Mouse (Mus musculus) liver, embryonic 11.5 days (tissue): ENCODE measurements around the gene Zfp101. TPM values are rescaled to one million over a fixed set of nuclear protein-coding genes. Genes with fewer than 3 reads are reported as not detected.
A peak's percentile ranks its signal among the peaks of the same experiment; 100 is the strongest.

Experiments
- ATAC-seq: fragments of 200-750 bp; cut with Nextera tagmentation; replicated peaks from 2 replicates; pipeline ENCODE4 v1.8.0; 2017; ENCODE audit warnings: moderate number of reproducible peaks, mild to moderate bottlenecking, moderate TSS enrichment, moderate library complexity; ENCODE audit not compliant: low FRiP score
- DNase-seq: peaks from one replicate; pipeline ENCODE4 v3.0.0-alpha.2; 2017; ENCODE audit warnings: low spot score
- H3K27ac ChIP-seq: fragments of 300-500 bp; sonication (generic); 2 replicates; pipeline ENCODE4 v1.5.1; 2014; ENCODE audit warnings: mild to moderate bottlenecking, low read depth, low read length, control low read depth
- H3K27me3 ChIP-seq: fragments of 300-500 bp; sonication (generic); replicated peaks from 2 replicates; pipeline ENCODE4 v1.6.1; 2014; ENCODE audit warnings: low read length, mixed read lengths; ENCODE audit not compliant: control insufficient read depth, insufficient read depth
- H3K36me3 ChIP-seq: fragments of 300-500 bp; sonication (generic); 2 replicates; pipeline ENCODE4 v1.6.1; 2014; ENCODE audit warnings: mild to moderate bottlenecking, low read length, moderate library complexity, mixed read lengths; ENCODE audit not compliant: control insufficient read depth, insufficient read depth
- H3K4me1 ChIP-seq: fragments of 300-500 bp; sonication (generic); replicated peaks from 2 replicates; pipeline ENCODE4 v1.6.1; 2014; ENCODE audit warnings: low read length, mixed read lengths; ENCODE audit not compliant: control insufficient read depth, insufficient read depth
- H3K4me2 ChIP-seq: fragments of 300-500 bp; sonication (generic); 2 replicates; pipeline ENCODE4 v1.6.1; 2014; ENCODE audit warnings: mild to moderate bottlenecking, control low read depth, moderate library complexity
- H3K4me3 ChIP-seq: fragments of 300-500 bp; sonication (generic); 2 replicates; pipeline ENCODE4 v1.5.1; 2014; ENCODE audit warnings: low read depth, low read length, control low read depth
- H3K9ac ChIP-seq: fragments of 300-500 bp; sonication (generic); 2 replicates; pipeline ENCODE4 v1.6.1; 2014; ENCODE audit warnings: low read depth, low read length, control low read depth
- H3K9me3 ChIP-seq: fragments of 300-500 bp; sonication (generic); 2 replicates; pipeline ENCODE4 v1.6.1; 2016; ENCODE audit warnings: low read length, inconsistent platforms, mixed read lengths; ENCODE audit not compliant: control insufficient read depth
- WGBS: fragments of 180-500 bp; shearing (Covaris S2); extraction: QIAGEN DNeasy Blood & Tissue Kit; methylation state at CpG from one replicate; pipeline ENCODE4 v1.1.7; 2014; 5-methylcytosine and 5-hydroxymethylcytosine counted together
- polyA plus RNA-seq: library from polyadenylated mRNA; unstranded; fragments of >200 nt; fragmentation: Nextera tagmentation; extraction: Ambion mirVana; gene quantifications from 2 replicates; pipeline ENCODE4 v1.2.1, GENCODE M21; 2014

Gene Zfp101
- polyA plus RNA-seq, result 14.2 and 15.9 TPM in 2 replicates

DNA sequence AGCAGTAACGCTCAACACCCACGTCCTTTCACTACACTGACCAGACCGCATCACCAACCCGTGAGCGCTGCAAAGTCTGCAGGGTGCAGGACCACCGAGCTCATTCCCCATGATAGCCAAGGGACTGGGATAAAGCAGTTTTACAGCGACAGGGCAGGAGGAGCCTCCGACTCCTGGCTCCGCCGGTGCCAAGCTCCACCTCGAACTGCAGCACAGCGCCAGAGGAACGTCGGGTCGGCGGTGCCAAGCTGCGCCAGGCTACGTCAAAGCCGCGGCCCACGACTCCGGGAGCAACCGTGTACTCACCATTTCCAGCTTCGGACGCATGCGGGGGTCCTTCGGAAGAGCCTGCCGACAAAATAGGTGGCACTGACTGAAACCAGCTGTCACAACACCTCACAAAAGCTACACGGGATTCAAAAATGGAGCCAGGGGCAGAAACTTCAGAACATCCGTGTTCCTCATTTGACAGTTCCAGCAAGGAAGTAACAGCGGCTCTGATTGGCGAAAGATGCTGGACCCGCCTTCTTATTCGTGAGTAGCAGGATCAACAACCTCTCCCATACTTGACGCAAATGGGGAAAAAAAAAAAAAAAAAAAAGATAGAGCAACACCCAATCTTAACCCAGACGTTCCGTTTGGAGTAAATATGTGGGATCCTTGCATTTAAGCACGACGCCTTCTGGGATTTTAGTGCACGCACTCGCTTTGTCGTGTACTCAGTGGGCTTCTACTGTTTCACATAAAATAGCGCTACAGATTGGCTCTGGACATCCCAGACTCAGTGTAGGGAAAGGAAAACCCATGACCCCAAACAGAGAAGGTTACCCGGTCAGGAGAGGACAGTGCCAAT is at the start of gene Zfp101:
TSS of gene Zfp101 (minus strand) at position 460 of the 853 bp plus-strand sequence.
- under 1% methylated on average over 44 of the region's 44 CpGs for WGBS
- ATAC-seq, result peak; percentile 97
- H3K9ac ChIP-seq, result peak within 1 kb of the TSS; percentile 88
- no peaks in the 10 kb centered on the region; the same call in 1 of the 2 replicates for H3K36me3 ChIP-seq
- H3K27me3 ChIP-seq, result no peaks in the 10 kb centered on the region
- peak within 1 kb of the TSS; percentile 83 for H3K4me2 ChIP-seq
- peak within 1 kb of the TSS; percentile 70; the same call in 1 of the 2 replicates for H3K27ac ChIP-seq
- peaks cover 10% of the 10 kb centered on the region for H3K4me1 ChIP-seq
- peak; percentile 85 for DNase-seq
- H3K9me3 ChIP-seq, result no peaks in the 10 kb centered on the region
- H3K4me3 ChIP-seq, result peak within 1 kb of the TSS; percentile 83

DNA sequence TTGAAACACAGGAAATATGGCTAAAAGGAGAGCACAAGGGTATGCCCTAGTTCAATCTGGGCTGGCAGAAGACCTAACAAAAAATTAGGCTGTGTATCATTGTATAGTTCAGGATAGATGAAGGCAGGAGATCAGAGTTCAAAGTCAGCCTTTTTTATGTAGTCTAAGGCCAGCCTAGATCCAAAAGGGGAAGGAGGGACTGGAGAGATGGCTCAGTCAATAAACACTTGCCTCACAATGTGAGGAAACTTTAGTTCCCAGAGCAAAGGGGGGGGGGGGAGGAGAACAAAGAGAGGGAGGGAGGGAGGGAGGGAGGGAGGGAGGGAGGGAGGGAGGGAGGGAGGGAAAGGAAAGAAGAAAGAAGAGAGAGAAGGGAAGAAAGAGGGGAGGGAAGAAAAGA is 46.7 kb upstream of the Zfp101 start:
- DNase-seq (no peak), ATAC-seq (no peak)
- Histone ChIP-seq H3K36me3 (no peaks in the 10 kb centered on the region), H3K4me3 (no peak overlapping the region), H3K9ac (no peak overlapping the region), H3K27me3 (no peaks in the 10 kb centered on the region), H3K4me2 (no peak overlapping the region), H3K4me1 (0 out of 2 replicates have a peak, but pooled peaks cover 3% of the 10 kb centered on the region), H3K9me3 (no peaks in the 10 kb centered on the region), H3K27ac (no peak overlapping the region)

DNA sequence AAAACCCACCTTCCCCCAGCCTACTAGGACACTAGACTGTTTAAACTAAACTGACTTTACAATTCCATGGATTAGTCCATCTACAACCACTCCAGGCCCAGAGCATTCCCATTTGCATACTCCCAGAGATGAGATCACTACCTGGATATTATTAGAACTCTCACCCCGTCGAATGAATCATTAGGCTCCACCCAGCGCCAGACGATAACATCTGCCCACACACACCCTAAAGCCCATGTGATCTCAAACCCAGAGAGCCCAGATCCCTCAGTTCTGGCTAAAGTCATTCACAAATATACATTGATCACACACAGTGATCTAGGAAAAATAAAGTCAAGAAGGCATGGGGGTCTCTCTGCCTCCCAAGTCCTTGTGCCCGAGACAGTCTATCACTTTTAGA is 45.5 kb upstream of the Zfp101 start:
- no peak overlapping the region for H3K4me2 ChIP-seq
- H3K4me1 ChIP-seq, result 0 out of 2 replicates have a peak, but pooled peaks cover 3% of the 10 kb centered on the region
- H3K27me3 ChIP-seq, result 0 out of 2 replicates have a peak, but pooled peaks cover 3% of the 10 kb centered on the region
- 54% methylated on average over 5 of the region's 5 CpGs for WGBS
- no peaks in the 10 kb centered on the region for H3K36me3 ChIP-seq
- no peak overlapping the region for H3K9ac ChIP-seq
- H3K9me3 ChIP-seq, result no peaks in the 10 kb centered on the region
- ATAC-seq (no peak), DNase-seq (no peak)
- H3K27ac ChIP-seq, result no peak overlapping the region
- H3K4me3 ChIP-seq, result no peak overlapping the region

DNA sequence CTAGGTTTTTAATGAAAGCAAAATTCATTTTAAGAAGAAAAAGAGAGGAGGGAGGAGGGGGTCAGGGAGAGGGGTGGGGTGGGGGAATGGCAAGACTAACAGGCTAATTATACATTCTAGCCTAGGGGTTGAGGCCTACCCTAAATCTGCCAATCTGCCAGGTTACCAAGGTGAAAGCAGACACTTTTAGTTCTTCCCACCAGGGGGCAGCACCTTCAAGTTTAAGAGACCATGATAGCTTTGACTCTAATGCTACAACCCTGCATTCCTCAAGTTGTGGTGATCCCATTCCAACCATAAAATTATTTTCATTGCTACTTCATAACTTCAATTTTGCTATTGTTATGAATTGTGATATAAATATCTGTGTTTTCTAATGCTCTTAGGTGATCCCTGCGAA is 44.7 kb upstream of the Zfp101 start:
- Histone ChIP-seq H3K9ac (no peak overlapping the region), H3K27me3 (0 out of 2 replicates have a peak, but pooled peaks cover 3% of the 10 kb centered on the region), H3K4me2 (no peak overlapping the region), H3K27ac (no peak overlapping the region), H3K9me3 (no peaks in the 10 kb centered on the region), H3K4me1 (0 out of 2 replicates have a peak, but pooled peaks cover 3% of the 10 kb centered on the region), H3K4me3 (no peak overlapping the region), H3K36me3 (no peaks in the 10 kb centered on the region)
- ATAC-seq (no peak), DNase-seq (peak; percentile 54)
- WGBS, result 74% methylated on average over 1 of the region's 1 CpGs

DNA sequence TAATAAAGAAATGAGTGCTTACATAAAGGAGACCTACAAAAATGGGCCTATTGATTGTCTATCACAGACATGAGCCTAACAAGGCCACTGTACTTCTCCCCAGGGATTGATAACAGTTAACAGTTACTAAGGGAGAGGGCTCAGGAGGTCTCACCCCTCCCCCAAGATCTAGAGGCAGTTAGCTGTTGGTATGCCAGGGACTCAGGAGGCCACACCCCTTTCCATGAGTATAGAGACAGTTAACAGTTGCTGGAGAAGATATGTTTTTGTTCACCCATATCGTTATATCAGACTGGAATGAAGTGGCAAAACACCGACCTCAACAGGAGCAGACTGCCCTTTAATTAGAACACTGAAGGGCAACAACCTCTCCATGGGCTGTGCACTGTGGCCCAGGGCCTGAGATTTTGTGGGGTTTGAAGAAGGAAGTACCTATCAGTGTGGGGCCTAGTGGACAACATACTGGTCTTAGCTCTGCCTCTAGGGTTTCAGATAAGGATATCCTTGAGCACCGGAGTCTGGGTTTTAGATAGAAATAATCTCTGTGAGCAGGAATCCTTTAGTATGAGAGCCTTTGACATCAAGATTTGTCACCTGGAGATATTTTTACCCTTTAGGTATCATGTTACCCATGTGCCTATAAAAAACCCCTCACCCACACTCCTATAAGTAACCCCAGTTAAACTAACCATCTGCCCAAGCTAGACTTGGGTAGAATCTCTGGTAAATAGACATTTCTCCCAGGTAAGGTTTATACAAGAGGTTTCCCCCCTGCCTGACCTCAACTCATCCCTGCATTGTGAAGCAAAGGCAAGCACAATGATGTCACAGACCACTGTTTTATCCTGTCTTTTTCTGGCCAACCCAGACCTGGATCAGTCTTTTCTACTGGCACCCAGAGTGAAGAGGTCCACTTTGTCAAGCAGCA is 37.8 kb upstream of the Zfp101 start, which contains the start of gene Actl9:
TSS of gene Actl9 (plus strand) at position 878 of the 928 bp plus-strand sequence.
- peak within 1 kb of the TSS; percentile 31 for H3K4me2 ChIP-seq
- ATAC-seq, result peak; percentile 80
- H3K9me3 ChIP-seq, result no peaks in the 10 kb centered on the region
- H3K36me3 ChIP-seq, result no peaks in the 10 kb centered on the region
- 0 out of 2 replicates have a peak, but pooled peaks cover 3% of the 10 kb centered on the region for H3K27me3 ChIP-seq
- peaks cover 4% of the 10 kb centered on the region; the same call in 1 of the 2 replicates for H3K4me1 ChIP-seq
- DNase-seq, result no peak
- no peak within 1 kb of the TSS; the same call in 1 of the 2 replicates for H3K27ac ChIP-seq
- no peak within 1 kb of the TSS for H3K9ac ChIP-seq
- no peak within 1 kb of the TSS for H3K4me3 ChIP-seq
- WGBS, result 44% methylated on average over 3 of the region's 3 CpGs

DNA sequence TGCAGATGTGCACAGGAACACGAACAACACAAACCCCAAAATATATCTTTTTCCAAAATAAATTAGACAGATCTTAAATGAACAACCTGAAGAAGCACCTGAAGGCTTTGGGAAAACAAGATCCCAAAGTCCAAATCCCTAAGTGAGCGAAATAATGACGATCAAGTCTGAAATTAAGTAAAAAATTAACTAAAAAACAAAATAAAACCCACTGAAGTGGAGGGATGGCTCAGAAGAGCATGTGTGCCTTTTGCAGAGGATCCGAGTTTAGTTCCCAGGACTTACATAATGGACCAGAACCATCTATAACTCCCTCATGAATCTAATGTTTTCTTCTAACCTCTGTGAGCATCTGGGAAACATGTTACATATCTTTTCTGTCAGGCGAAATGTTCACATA is 2.2 kb downstream of the Zfp101 start:
- peaks cover 10% of the 10 kb centered on the region for H3K4me1 ChIP-seq
- 93% methylated on average over 5 of the region's 5 CpGs for WGBS
- DNase-seq, result no peak

DNA sequence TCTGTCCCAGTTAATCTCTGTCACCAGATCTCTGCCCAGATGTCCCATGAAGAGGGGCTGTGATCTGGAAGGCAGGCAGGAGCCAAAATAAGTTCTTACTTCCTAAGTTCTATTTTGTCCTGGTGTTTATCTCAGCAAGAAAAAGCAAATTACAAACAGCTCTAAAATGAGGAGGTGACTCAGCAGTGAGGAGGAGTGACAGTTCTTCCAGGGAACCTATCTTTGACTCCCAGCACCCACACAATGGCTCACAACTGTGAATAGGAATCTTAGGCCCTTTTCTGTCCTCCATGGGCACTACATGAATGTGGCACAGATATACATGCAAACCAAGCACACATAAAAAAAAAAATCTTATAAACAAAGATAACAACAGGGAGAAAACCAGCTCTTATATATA is 8.7 kb downstream of the Zfp101 start:
- no peak overlapping the region for H3K9ac ChIP-seq
- H3K27me3 ChIP-seq, result no peaks in the 10 kb centered on the region
- no peak overlapping the region for H3K4me2 ChIP-seq
- H3K36me3 ChIP-seq, result peaks cover 28% of the 10 kb centered on the region
- H3K9me3 ChIP-seq, result no peaks in the 10 kb centered on the region
- H3K27ac ChIP-seq, result no peak overlapping the region
- H3K4me1 ChIP-seq, result no peaks in the 10 kb centered on the region
- ATAC-seq (no peak), DNase-seq (no peak)
- no peak overlapping the region for H3K4me3 ChIP-seq

More for the DNA sequence above, 2.2 kb downstream of the Zfp101 start:
- H3K4me2 ChIP-seq, result no peak overlapping the region
- no peaks in the 10 kb centered on the region for H3K9me3 ChIP-seq
- H3K27ac ChIP-seq, result no peak overlapping the region
- no peaks in the 10 kb centered on the region; the same call in 1 of the 2 replicates for H3K36me3 ChIP-seq
- H3K9ac ChIP-seq, result no peak overlapping the region
- no peak overlapping the region for H3K4me3 ChIP-seq
- H3K27me3 ChIP-seq, result no peaks in the 10 kb centered on the region
- no peak for ATAC-seq

DNA sequence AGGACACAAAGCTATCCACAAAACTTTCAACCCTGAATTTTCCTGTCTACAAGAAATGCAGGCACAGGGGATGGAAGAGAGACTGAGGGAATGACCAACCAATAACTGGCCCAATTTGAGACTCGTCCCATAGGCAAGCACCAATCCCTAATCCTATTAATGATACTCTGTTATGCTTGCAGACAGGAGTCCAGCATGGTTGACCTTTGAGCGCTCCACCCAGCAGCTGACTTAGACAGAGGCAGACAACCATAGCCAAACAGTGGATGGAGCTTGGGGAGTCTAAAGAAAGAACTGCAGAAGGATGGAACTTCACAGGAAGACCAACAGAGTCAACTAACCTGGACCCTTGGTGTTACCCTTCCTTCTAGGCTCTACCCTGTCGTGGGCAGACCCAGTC is 21.6 kb downstream of the Zfp101 start:
- H3K4me1 ChIP-seq, result no peaks in the 10 kb centered on the region
- ATAC-seq (no peak), DNase-seq (no peak)
- no peak overlapping the region for H3K4me2 ChIP-seq
- no peak overlapping the region for H3K27ac ChIP-seq
- H3K9ac ChIP-seq, result no peak overlapping the region
- no peaks in the 10 kb centered on the region for H3K9me3 ChIP-seq
- H3K36me3 ChIP-seq, result no peaks in the 10 kb centered on the region
- H3K4me3 ChIP-seq, result no peak overlapping the region
- H3K27me3 ChIP-seq, result no peaks in the 10 kb centered on the region
- 84% methylated on average over 3 of the region's 3 CpGs for WGBS
